Mouse (Mus musculus) kidney, adult 8-10 months (tissue): ENCODE measurements around the gene Camk2n2.
A peak's percentile ranks its signal among the peaks of the same experiment; 100 is the strongest.
"Not testable (repeated sequence)": the region's sequence is repeated elsewhere in the genome, so short reads cannot be mapped to it uniquely, and the experiment has no call there.

Experiments used
- DNase-seq, 2 experiments: peaks; one replicate each; pipeline ENCODE4 v3.0.0; 2022

The Camk2n2 gene

GRCm38 (mm10) chr16:20621191-20621990, at the start of gene Camk2n2:
TSS of gene Camk2n2 (minus strand) at chr16:20621287.
- peak; percentile 62 to 72 for DNase-seq

GRCm38 (mm10) chr16:20670291-20670690, 49.2 kb upstream of the Camk2n2 start:
- no peak for DNase-seq

DNA sequence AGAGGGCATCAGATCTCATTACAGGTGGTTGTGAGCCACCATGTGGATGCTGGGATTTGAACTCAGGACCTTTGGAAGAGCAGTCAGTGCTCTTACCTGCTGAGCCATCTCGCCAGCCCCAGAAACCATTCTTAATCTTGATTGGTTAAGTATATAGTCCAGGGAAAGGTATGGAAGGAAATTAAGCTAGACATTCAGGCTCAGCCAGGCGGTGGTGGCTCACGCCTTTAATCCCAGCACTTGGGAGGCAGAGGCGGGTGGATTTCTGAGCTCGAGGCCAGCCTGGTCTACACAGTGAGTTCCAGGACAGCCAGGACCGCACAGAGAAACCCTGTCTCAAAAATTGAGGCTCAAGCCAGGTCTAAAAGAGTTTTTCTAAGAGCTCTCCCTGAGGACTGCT, 46.9 kb upstream of the Camk2n2 start, which contains the start of gene Eif4g1:
TSS of gene Eif4g1 (plus strand) at position 301 of the 400 bp plus-strand sequence.
- DNase-seq, result not testable (repeated sequence)

- DNase-seq, result no peak
Observed at GRCm38 (mm10) chr16:20657661-20658060, 36.6 kb upstream of the Camk2n2 start.

DNA sequence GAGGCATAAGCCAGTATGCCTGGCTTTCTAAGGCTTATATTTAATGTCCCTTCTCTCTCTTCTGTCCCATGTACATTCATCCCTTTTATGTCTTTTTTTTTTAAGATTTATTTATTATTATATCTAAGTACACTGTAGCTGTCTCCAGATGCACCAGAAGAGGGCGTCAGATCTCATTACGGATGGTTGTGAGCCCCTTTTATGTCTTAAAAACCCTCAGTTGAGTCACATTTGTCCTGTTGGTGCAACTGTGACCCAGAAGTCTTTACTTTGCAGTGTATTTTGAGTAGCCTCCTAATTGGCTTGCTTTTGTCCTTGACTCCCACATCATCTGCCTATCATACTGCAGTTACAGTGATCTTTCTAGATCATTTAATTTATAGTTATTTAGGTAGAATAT, 32.2 kb upstream of the Camk2n2 start:
- no peak for DNase-seq

GRCm38 (mm10) chr16:20651947-20652310, 30.8 kb upstream of the Camk2n2 start:
- no peak for DNase-seq

- DNase-seq, result peak; percentile 95 to 97
Observed at GRCm38 (mm10) chr16:20651076-20651946, 30.2 kb upstream of the Camk2n2 start, which contains the start of gene Psmd2. TSS of gene Psmd2 (plus strand) at chr16:20651652.

DNA sequence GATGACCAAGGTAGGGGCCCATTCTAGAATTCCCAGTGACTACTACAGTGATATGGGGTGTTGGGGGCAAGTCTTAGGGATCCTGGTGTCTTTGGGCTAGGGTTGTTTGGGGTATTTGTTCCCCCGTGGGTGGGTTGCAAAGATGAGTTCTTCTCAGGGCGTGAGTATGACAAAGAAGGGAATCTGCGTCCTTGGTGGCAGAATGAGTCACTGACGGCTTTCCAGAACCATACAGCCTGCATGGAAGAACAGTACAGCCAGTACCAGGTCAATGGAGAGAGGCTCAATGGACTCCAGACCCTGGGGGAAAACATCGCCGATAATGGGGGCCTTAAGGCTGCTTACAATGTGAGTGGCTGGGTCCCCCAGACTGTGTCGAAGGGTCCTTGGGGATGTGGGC, 22.8 kb upstream of the Camk2n2 start:
- no peak for DNase-seq

DNA sequence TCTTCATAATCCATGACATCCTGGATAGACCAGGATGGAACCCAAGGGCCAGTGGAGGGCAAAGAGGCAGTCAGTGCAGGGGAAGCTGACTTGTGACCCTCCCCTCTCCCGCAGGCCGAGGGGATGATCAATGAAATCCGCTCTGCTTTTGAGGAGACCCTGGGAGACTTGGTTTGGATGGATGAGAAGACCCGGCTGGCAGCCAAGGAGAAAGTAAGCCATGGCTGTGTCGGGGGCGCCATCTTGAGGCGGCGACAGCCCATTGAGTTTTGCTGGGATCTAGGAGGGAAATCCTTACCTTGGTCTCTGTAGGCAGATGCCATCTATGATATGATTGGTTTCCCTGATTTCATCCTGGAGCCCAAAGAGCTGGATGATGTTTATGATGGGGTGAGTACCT, 21.1 kb upstream of the Camk2n2 start:
- peak; percentile 45 to 78 for DNase-seq

DNA sequence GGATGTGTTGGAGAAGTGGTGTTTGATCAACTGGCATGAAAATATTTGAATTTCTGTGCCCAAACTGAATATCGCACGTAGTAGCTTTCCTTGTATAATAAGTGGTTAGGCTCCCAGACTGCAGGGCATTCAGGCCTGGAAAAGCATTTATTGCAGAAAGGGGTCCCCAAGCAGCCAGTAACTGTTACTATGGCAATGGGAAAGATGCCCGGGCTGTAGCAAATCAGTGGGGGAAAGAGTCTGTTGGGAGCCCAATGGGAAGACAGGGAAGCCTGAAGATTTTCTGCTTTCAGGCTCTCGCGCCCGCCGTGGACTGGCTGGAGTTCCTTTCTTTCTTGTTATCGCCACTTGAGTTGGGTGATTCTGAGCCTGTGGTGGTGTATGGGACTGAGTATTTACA, 17.3 kb upstream of the Camk2n2 start:
- no peak for DNase-seq

DNA sequence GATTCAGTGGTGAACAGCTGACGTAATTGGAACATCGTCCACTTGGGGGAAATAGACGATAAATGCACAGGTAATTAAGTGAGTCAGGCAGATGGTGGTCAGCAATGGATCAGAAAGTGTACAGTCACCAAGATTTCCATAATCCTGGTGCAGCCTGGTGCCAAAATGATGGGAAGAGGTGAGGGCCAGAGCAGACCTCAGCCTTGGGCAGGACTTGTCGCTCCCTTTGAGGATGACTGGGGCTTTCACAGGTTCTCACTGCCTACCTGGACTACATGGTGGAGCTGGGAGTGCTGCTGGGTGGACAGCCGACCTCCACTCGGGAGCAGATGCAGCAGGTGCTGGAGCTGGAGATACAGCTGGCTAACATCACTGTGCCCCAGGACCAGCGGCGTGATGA, 16.3 kb upstream of the Camk2n2 start:
- DNase-seq, result no peak

DNA sequence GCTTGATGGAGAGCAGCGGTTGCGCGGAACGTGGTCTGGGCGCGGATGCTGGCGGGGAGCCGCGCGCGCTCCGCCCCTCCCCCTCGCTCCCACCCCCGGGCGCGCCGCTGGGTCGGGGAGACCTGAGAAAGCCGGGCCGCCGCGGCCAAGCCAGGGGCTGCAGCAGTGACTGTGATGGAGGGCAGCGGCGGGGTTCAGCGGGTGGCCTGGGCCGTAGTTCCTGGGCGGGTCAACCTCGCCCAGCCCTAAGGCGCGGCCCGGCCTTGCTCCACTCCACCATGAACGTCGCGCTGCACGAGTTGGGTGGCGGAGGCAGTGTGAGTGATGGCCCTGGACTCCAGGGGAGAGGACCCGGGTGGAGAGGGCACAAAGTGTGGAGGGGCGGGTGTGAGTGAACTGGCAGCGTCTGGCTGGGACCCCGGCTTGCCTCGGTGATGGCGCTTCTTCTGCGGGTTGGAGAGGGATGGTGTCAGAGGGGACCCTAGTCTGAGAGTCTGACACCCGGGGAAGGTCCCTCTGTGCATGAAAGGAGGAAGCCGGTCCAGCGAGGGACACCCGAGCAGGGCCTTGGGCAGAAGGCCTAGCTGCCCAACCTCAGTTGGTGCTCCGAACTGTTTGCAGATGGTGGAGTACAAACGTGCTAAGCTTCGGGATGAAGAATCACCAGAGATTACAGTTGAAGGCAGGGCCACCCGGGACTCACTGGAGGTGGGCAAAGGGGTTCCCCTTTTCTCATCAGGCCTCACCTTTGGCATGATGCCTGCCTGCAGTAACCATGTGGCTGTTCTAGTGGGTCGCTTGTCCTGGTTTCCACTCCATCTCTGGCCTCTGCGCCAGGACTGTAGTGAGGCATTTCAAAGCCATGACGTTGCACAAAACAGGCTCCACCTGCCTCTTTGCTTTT, 8.9 kb upstream of the Camk2n2 start, which contains the start of gene Ece2:
TSS of gene Ece2 (plus strand) at position 98 of the 904 bp plus-strand sequence.
- DNase-seq, result no peak

DNA sequence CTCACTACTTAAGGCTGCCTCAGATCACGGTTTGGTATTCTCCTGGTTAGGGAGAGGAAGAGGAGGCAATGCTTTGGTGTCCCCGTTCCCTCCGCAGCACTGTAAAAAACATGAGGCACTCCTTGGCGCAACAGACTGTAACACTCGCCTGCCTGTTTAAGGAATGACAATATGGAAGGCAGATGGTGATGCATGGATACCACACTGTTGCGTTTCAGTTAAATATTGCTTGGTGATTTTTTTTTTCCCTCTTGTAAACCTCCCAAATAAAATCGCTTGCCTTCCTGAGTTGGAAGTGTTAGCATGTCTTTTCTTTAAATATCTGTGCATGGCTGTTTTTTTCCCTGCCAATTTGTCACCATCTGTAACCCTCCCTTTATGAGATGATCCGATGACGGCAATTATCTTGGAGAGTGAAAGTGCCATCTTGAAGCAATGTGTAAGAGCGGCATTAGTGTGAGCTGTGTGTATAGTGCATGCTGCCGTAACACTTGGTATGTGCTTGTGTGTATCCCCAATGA, 7.8 kb upstream of the Camk2n2 start:
- DNase-seq, result no peak

DNA sequence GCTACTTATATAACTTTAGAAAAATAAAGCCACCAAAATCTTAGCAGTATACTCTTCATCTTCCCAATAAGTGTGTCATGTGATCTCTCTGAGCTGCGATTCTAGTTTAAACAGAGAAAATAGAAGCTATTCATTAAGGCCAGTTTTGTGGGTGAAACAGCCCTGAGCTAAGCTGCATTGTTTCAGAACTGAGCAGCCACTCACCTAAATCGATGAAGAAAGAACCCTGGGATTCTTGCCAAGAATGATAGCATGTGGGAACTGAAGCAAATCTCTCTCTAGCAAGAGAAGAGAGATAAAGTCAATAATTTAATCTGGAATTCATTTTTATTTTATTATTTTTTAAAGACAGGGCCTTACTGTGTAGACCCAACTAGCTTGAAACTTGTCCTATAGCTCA, 2.1 kb upstream of the Camk2n2 start:
- DNase-seq, result no peak

DNA sequence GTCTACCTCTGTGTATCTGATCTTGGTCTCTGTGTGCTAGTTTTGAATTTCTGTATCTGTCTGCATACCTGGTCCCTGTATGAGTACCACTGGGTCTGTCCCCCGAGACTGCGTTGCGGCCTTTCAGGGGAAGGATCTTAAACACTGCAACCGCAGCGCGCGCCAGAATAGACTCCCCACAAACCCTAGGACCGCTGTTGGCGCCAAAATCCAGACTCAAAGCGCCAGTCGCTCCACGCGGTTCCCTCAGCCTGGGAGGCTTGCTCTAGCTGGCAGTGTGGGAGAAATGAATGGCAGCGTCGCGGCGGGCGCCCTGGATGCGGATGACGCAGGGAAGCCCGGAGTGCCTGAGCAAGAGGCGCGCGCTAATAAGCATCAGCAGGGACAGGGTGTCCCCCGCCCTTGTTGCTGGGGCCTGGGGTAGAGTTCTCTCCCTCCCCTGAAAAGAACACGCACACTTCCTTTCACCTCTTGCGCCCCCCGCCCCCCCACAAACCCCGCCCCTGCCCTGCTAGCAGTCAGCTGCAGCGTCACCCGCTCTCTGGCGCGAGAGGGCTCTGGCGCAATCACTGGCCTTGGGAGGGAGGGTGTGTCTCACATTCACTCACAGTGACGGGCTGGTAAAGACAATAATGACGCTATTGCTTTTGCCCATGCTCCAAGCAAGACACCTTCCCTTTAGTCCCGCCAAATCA, 1.1 kb upstream of the Camk2n2 start:
- DNase-seq, result peak; percentile 4 to 8

- no peak for DNase-seq
Observed at GRCm38 (mm10) chr16:20620751-20621190, 316 bp downstream of the Camk2n2 start.

GRCm38 (mm10) chr16:20620399-20620735, 720 bp downstream of the Camk2n2 start:
- no peak for DNase-seq

- no peak for DNase-seq
Observed at GRCm38 (mm10) chr16:20619541-20620398, 1.3 kb downstream of the Camk2n2 start.

DNA sequence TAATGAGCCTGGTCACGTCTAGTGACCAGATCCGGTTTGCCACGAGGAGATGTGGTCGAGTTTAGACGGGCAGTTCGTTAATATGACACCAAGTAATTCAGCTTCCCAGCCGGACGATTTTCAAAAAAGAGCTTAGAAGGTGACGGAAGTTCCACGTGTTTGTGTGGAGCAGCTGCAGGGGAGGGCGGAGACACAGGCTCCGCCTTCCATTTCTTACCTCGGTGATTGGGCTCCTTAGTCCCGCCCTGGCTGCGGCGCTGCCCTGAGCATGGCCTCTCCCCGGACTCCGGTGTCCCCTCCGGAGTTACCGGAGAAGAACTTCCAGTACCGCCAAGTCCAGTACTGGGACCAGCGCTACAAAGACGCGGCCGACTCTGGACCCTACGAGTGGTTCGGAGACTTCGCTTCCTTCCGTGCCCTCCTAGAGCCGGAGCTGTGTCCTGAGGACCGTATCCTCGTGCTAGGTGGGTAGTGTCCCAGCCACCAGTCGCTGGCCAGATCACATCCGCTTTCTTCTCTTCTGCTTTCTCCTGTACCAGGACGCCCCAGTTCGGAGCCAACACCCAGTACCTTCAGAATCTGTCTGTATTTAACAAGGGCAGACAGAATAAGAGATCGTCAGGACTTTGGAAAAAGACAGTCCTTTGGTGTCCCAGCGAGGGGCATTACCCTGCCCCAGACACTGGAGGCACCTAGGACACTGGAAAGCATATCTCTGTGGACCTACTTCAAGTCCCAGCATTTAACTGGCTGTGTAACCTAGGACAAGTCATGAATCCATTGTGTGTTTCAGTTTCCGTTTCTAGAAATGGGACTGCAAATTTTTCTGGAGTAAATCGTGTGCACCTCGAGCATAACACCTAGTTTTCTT, 9.5 kb downstream of the Camk2n2 start, which contains the start of the genes Eef1akmt4, Gm49333 and Alg3:
TSS of gene Eef1akmt4 (plus strand) at position 237 of the 871 bp plus-strand sequence.
TSS of gene Gm49333 (plus strand) at position 254 of the 871 bp plus-strand sequence.
TSS of gene Alg3 (minus strand) at position 379 of the 871 bp plus-strand sequence.
- peak; percentile 90 to 92 for DNase-seq
